Mouse (Mus musculus): ENCODE data around the gene Prkch. TPM values are rescaled to one million over a fixed set of nuclear protein-coding genes. Genes with fewer than 3 reads are reported as not detected.

Prkch gene
- polyA plus RNA-seq (2021; fragmentation: Nextera tagmentation): 2.7 and 2.9 TPM in 2 replicates
- long read RNA-seq, experiment 1, transcript Prkch-201 (14 exons, 3,545 nt): major isoform, 46 of 52 reads
- long read RNA-seq, experiment 1, partial matches to known transcripts: 6 of 52 reads
- long read RNA-seq, experiment 1, other reads (novel, unspliced or antisense): 0 of 52 reads
- long read RNA-seq, experiment 2, partial matches to known transcripts: 5 of 6 reads
- long read RNA-seq, experiment 2, other reads (novel, unspliced or antisense): 0 of 6 reads

DNA sequence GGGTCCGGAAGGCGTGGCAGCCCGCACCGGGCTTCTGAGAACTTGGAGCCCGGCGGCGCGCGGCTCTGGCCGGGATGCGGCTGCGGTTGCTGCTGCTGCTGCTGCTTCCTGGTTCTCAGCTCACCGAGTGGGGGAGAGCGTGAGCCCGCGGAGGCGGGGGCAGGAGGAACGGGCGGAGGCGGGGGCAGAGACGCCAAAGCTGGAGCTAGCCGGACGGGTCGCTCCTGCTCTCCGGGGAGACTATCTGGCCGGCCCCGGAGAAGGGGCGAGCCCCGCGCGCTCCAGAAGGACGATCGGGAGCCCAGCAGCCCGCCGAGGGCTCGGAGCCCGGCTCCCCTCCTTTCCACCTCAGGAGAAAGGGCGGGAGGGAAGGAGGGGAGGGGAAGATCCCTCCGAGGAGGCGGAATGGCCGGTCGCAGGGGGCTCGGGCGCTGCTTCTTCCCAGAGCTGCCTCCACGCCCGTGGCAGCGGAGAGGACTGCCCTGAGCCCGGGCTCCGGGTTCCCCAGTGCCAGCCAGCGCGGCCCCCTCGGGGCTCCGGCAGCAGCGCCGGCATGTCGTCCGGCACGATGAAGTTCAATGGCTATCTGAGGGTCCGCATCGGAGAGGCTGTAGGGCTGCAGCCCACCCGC, at the start of gene Prkch:
Gene Prkch, plus strand, starts transcription at position 187 of the 631 bp plus-strand sequence.

DNA sequence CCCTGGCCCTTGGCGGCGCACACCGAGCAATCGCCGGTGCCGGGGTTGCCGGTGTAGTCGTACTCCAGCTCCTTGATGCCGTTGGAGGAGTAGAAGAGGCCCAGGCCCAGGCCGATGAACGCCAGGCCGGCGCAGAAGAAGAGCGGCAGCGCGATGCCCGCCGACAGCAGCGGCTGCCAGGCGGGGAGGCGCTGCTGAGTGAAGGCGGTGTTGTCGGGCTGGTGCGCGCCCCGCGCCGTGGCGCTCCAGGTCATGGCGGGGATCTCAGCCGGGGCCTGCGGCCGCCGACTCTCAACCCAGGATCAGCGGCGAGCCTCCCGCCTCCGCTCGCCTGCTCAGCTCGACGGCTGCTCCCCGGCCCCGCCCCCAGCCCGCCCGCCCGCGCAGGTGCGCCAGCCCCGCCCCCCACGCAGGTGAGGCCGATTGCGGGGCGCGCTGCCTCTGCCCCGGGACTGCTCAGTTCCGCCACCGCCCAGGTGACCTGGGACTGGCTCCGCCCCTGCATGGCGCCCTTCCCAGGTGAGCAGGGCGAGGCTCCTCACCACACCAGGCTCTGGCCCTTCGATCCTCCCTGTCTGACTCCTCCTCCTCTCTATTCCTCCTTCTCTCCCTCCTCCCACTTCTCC, 38.4 kb upstream of the Prkch start, which contains the start of gene Tmem30b:
Gene Tmem30b, minus strand, starts transcription at position 307 of the 626 bp plus-strand sequence.

Other genes with a start within 250 kb of the Prkch start
- 0.11 and 0.17 TPM in 2 replicates for gene Tmem30b, start 38.4 kb upstream of the Prkch start, polyA plus RNA-seq (2021; fragmentation: Nextera tagmentation)